Mouse (Mus musculus) limb, embryonic 12.5 days (tissue): ENCODE data around the gene Pars2. TPM values are rescaled to one million over a fixed set of nuclear protein-coding genes. Genes with fewer than 3 reads are reported as not detected.

Experiments
- ATAC-seq: fragments of 200-750 bp; cut with Nextera tagmentation; 2 replicates; pipeline ENCODE4 v1.8.0; 2017; ENCODE audit warnings: low read depth, moderate TSS enrichment; ENCODE audit not compliant: insufficient number of reproducible peaks, insufficient read depth, low FRiP score, low TSS enrichment
- H3K27ac ChIP-seq: fragments of 300-500 bp; sonication (generic); 2 replicates; pipeline ENCODE4 v1.5.1; 2016; ENCODE audit warnings: mild to moderate bottlenecking, moderate library complexity
- H3K27me3 ChIP-seq: fragments of 300-500 bp; sonication (generic); 2 replicates; pipeline ENCODE4 v1.6.1; 2016; ENCODE audit warnings: mild to moderate bottlenecking, moderate library complexity
- H3K36me3 ChIP-seq: fragments of 300-500 bp; sonication (generic); 2 replicates; pipeline ENCODE4 v1.6.1; 2016; ENCODE audit warnings: mild to moderate bottlenecking, moderate library complexity
- H3K4me1 ChIP-seq: fragments of 300-500 bp; sonication (generic); replicated peaks from 2 replicates; pipeline ENCODE4 v1.6.1; 2016
- H3K4me2 ChIP-seq: fragments of 300-500 bp; sonication (generic); 2 replicates; pipeline ENCODE4 v1.6.1; 2016; ENCODE audit warnings: mild to moderate bottlenecking, moderate library complexity
- H3K4me3 ChIP-seq: fragments of 300-500 bp; sonication (generic); replicated peaks from 2 replicates; pipeline ENCODE4 v1.5.1; 2016; ENCODE audit warnings: mild to moderate bottlenecking
- H3K9ac ChIP-seq: fragments of 300-500 bp; sonication (generic); replicated peaks from 2 replicates; pipeline ENCODE4 v1.6.1; 2016; ENCODE audit warnings: mild to moderate bottlenecking, moderate library complexity
- H3K9me3 ChIP-seq: fragments of 300-500 bp; sonication (generic); 2 replicates; pipeline ENCODE4 v1.6.1; 2016; ENCODE audit warnings: mild to moderate bottlenecking, moderate library complexity
- WGBS: fragments of 180-500 bp; shearing (Covaris S2); methylation state at CpG from one replicate; pipeline ENCODE4 v1.1.7; 2016; 5-methylcytosine and 5-hydroxymethylcytosine counted together
- polyA plus RNA-seq: library from polyadenylated mRNA; unstranded; fragments of >200 nt; fragmentation: Nextera tagmentation; extraction: Ambion mirVana; gene quantifications from 2 replicates; pipeline ENCODE4 v1.2.1, GENCODE M21; 2016

The Pars2 gene
- polyA plus RNA-seq, 1 experiment from 2014 or later = 14.3 TPM

DNA sequence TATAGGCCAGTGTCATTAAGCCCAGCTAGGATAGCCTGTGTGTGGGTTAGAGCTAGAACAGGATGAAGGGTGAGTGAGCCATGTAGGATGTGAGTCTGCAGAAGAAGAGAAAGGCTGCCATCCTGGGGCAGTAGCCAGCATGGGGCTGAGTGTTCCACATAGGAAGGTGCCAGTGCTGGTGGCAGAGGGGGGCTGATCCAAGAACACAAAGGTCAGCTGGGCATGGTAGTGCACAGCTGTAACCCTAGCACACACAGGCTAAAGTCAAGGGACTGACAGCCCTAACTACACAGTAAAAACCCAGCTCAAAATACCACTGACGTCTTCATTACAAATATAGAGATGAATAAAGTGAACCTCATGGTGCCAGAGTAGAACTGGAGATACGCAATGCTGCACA, 15.7 kb downstream of the Pars2 start:
- Histone ChIP-seq H3K4me2 (no peak overlapping the region), H3K4me1 (no peaks in the 10 kb centered on the region; the same call in 1 of the 2 replicates), H3K9ac (no peak overlapping the region), H3K36me3 (peaks cover 100% of the 10 kb centered on the region), H3K9me3 (no peaks in the 10 kb centered on the region), H3K27me3 (no peaks in the 10 kb centered on the region), H3K4me3 (no peak overlapping the region), H3K27ac (no peak overlapping the region)
- no peak for ATAC-seq
- WGBS = 93% methylated on average over 2 of the region's 2 CpGs

- 89% methylated on average over 5 of the region's 5 CpGs for WGBS
- H3K27me3 ChIP-seq = no peaks in the 10 kb centered on the region
- no peak for ATAC-seq
- peaks cover 5% of the 10 kb centered on the region for H3K4me1 ChIP-seq
- H3K9ac ChIP-seq = no peak overlapping the region
- H3K4me3 ChIP-seq = no peak overlapping the region
- peaks cover 54% of the 10 kb centered on the region for H3K36me3 ChIP-seq
- no peak overlapping the region for H3K4me2 ChIP-seq
- no peaks in the 10 kb centered on the region for H3K9me3 ChIP-seq
- no peak overlapping the region for H3K27ac ChIP-seq
Measured at GRCm38 (mm10) chr4:106676749-106677148, 25.9 kb downstream of the Pars2 start.

DNA sequence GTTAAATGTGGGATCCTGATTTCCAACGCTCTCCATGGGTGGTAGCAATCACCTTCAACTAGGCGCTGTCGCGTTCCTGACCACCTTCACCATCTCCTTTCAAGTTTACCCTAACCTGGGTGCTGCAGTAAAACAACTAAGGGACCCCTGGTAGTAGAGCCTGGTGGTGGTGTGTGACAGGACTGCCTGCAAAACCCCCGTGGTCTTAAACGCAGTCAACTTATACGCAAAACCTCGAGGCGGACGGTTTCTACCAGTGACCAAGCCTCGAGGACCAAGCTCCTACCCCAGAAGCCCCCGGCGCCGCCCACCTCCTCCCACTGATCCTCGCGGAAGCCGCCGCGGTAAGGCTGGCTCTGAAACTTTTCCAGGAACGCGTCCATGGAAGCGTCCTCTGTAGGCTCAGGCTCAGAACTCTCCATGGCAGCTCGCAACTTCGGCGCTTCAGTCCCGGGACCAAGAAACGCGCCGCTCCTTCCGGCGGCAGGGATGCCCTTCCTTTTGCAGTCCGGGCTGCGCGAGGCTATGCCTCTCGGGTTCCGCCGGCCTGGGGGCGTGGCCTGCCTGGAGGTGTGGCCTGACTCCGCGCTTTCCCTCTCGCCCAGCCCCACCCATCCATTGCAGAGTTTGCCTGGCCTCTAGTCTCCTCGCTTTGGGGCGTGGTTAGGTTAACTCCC, 27.7 kb downstream of the Pars2 start, which contains the start of gene Ttc4:
Gene Ttc4, minus strand, starts transcription at position 503 of the 677 bp plus-strand sequence.
- Histone ChIP-seq H3K27ac (peak within 1 kb of the TSS; percentile 69; the same call in 1 of the 2 replicates), H3K9me3 (no peaks in the 10 kb centered on the region), H3K27me3 (no peaks in the 10 kb centered on the region), H3K36me3 (peaks cover 35% of the 10 kb centered on the region), H3K4me2 (peak within 1 kb of the TSS; percentile 75), H3K4me1 (peaks cover 5% of the 10 kb centered on the region), H3K4me3 (peak within 1 kb of the TSS; percentile 87), H3K9ac (peak within 1 kb of the TSS; percentile 83)
- ATAC-seq = peak; percentile 96
- WGBS = under 1% methylated on average over 43 of the region's 43 CpGs

DNA sequence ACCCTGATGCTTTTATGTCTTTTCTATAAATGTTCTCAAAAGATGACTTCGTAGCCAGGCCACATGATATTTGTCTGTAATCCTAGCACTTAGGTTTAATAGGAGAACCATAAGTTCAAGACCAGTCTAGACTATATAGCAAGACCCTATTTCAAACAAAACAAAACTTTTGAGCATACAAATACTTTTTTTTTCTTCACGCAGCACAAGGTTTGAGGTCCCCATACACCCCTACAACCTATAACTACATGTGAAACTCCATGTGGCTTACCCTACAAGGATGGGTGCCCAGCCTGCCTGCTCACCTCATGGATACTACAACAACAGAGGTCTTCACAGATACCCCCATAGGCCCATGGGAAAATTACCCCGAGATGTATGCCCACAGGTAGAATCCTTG, 28.3 kb downstream of the Pars2 start:
- Histone ChIP-seq H3K27me3 (no peaks in the 10 kb centered on the region), H3K36me3 (peaks cover 29% of the 10 kb centered on the region), H3K9ac (no peak overlapping the region), H3K4me3 (peak overlapping the region; percentile 87), H3K4me2 (peak overlapping the region; percentile 75), H3K4me1 (peaks cover 5% of the 10 kb centered on the region), H3K9me3 (no peaks in the 10 kb centered on the region), H3K27ac (no peak overlapping the region)
- peak; percentile 45; the same call in 1 of the 2 replicates for ATAC-seq
- WGBS = 36% methylated on average over 3 of the region's 3 CpGs

- Histone ChIP-seq H3K4me2 (no peak overlapping the region), H3K9ac (no peak overlapping the region), H3K36me3 (peaks cover 11% of the 10 kb centered on the region), H3K27me3 (no peaks in the 10 kb centered on the region), H3K4me3 (no peak overlapping the region), H3K9me3 (no peaks in the 10 kb centered on the region), H3K4me1 (peaks cover 5% of the 10 kb centered on the region), H3K27ac (no peak overlapping the region)
- 55% methylated on average over 2 of the region's 2 CpGs for WGBS
- no peak for ATAC-seq
Measured at GRCm38 (mm10) chr4:106680955-106681354, 30.1 kb downstream of the Pars2 start.

DNA sequence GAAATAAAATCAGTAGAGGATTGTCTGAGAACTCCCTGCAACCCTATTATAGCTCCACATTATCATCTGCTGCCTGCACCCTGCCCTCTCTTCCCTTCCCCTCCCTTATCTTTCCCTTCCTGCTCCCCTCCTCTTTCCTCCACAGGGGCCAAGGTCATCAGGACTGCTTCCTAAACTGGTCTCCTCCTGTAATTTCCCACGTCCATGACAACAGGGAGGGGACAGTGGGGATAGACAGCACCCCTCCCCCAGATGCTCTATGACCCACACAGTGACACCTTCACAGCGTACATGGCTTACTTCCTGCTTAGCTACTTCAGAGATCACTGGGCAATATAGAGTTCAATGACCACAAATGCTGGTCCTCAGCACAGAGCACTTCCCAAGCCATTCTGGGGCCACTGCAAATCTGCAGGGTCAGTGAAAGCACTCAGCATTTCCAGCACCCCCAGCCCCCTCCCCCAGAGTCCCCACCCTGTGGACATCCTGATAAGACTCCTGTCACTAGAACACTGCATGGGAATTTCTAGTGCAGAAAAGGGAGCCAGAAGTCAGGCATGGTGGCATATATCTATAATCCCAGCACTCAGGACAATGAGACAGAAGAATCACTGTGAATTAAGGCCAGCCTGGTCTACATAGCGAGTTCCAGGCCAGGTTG, 37.9 kb downstream of the Pars2 start:
- H3K4me3 ChIP-seq = no peak overlapping the region
- no peaks in the 10 kb centered on the region for H3K9me3 ChIP-seq
- WGBS = 40% methylated on average over 3 of the region's 3 CpGs
- no peaks in the 10 kb centered on the region for H3K36me3 ChIP-seq
- H3K9ac ChIP-seq = no peak overlapping the region
- no peak overlapping the region for H3K4me2 ChIP-seq
- H3K27ac ChIP-seq = no peak overlapping the region
- no peaks in the 10 kb centered on the region for H3K27me3 ChIP-seq
- no peak for ATAC-seq
- no peaks in the 10 kb centered on the region for H3K4me1 ChIP-seq

DNA sequence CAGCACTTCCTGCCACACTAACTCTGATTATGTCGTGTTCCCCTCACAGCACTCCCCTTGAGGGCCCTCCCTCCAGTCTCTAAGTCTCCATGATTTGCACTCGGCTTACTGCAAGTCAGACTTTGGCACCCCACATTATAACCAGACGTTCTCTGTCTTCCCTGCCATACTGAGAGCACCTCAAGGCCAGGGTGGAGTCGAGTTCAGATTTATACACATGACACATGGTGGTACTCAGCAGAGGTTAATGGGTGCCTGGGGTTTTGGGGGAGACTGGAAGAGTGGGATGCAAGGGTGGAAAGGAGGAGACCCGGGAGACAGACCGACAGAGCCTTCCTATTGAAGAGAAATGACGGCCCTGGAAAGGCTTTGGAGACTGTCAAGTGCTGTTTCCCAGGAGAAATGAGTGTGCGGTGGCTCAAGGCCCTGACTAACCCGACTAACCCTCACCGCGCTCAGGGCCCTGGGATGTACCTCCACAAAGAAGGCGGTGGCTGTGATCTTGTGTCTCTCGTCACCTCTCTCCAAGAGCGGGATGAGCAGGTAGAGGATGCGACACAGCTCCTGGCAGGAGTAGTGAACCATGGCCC, 43.1 kb downstream of the Pars2 start:
- no peak for ATAC-seq
- H3K9ac ChIP-seq = no peak overlapping the region
- WGBS = 79% methylated on average over 15 of the region's 15 CpGs
- H3K9me3 ChIP-seq = no peaks in the 10 kb centered on the region
- H3K27me3 ChIP-seq = peaks cover 17% of the 10 kb centered on the region
- no peak overlapping the region for H3K4me3 ChIP-seq
- H3K27ac ChIP-seq = no peak overlapping the region
- no peaks in the 10 kb centered on the region for H3K4me1 ChIP-seq
- H3K4me2 ChIP-seq = no peak overlapping the region
- H3K36me3 ChIP-seq = no peaks in the 10 kb centered on the region

- peak overlapping the region; percentile 28 for H3K4me2 ChIP-seq
- peaks cover 20% of the 10 kb centered on the region for H3K4me1 ChIP-seq
- H3K27ac ChIP-seq = no peak overlapping the region
- no peaks in the 10 kb centered on the region for H3K9me3 ChIP-seq
- H3K27me3 ChIP-seq = peaks cover 16% of the 10 kb centered on the region
- peak; percentile 63; the same call in 1 of the 2 replicates for ATAC-seq
- no peak overlapping the region for H3K9ac ChIP-seq
- no peak overlapping the region for H3K4me3 ChIP-seq
- 17% methylated on average over 9 of the region's 9 CpGs for WGBS
- H3K36me3 ChIP-seq = no peaks in the 10 kb centered on the region
Measured at GRCm38 (mm10) chr4:106699989-106700388, 49.1 kb downstream of the Pars2 start.

DNA sequence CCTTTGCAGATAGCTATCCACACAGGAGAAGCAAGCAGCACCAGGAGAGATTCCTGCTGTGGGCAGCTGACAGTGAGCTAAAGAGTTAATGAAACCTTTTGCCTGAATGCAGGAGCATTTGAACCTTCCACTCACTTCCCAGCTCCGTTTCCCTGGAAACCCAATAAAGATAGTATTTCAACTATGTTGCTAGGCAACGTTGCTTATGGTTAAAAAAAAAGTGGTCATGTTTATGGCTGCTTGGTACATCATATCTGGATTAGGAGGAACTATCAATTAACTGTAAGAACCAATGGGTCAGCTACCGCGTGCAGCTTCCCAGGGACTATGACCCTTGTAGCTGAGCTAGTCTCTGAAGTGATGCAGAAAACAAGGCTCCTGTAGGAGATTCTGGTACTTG, 49.9 kb downstream of the Pars2 start:
- H3K27me3 ChIP-seq = peaks cover 12% of the 10 kb centered on the region
- no peak for ATAC-seq
- no peak overlapping the region for H3K4me3 ChIP-seq
- H3K9me3 ChIP-seq = no peaks in the 10 kb centered on the region
- WGBS = 36% methylated on average over 4 of the region's 4 CpGs
- H3K9ac ChIP-seq = no peak overlapping the region
- H3K4me1 ChIP-seq = peaks cover 20% of the 10 kb centered on the region
- peak overlapping the region; percentile 51 for H3K27ac ChIP-seq
- peak overlapping the region; percentile 28 for H3K4me2 ChIP-seq
- H3K36me3 ChIP-seq = no peaks in the 10 kb centered on the region

DNA sequence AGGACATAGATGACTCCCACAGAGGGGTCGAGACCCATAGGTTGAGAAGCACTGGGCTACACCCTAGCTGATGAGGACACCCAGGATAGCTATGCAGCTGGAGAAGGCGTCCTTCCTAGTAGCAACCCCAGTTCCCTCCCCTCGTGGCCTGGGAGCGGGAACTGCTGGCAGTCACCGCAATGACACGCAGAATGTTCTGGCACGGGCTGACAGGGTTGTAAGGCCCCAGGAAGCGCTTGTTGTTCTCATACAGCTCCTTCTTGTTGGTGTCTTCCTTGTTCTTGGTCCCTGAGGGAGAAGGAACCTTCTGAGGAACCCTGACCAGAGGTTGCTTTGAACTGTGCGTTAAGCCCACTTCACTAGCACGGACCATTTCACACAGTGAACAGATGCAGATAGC, 53.1 kb downstream of the Pars2 start:
- Histone ChIP-seq H3K4me3 (no peak overlapping the region), H3K27me3 (peaks cover 6% of the 10 kb centered on the region), H3K4me2 (no peak overlapping the region), H3K36me3 (no peaks in the 10 kb centered on the region), H3K27ac (no peak overlapping the region), H3K9ac (no peak overlapping the region), H3K4me1 (peaks cover 20% of the 10 kb centered on the region), H3K9me3 (no peaks in the 10 kb centered on the region)
- ATAC-seq = no peak
- WGBS = 79% methylated on average over 10 of the region's 10 CpGs

- no peak for ATAC-seq
- Histone ChIP-seq H3K4me3 (no peak overlapping the region), H3K9me3 (no peaks in the 10 kb centered on the region), H3K4me1 (peaks cover 20% of the 10 kb centered on the region), H3K9ac (no peak overlapping the region), H3K27ac (no peak overlapping the region), H3K4me2 (no peak overlapping the region), H3K27me3 (peaks cover 7% of the 10 kb centered on the region), H3K36me3 (no peaks in the 10 kb centered on the region)
- WGBS = 77% methylated on average over 11 of the region's 11 CpGs
Measured at GRCm38 (mm10) chr4:106704416-106704815, 53.5 kb downstream of the Pars2 start.
